Mouse (Mus musculus): ENCODE results near the gene 2410015M20Rik. TPM values are rescaled to one million over a fixed set of nuclear protein-coding genes. Genes with fewer than 3 reads are reported as not detected.
"Not testable (repeated sequence)": the region's sequence is repeated elsewhere in the genome, so short reads cannot be mapped to it uniquely, and the experiment has no call there.

2410015M20Rik gene
- polyA plus RNA-seq, 1 experiment from 2014 or later, result 143 TPM

DNA sequence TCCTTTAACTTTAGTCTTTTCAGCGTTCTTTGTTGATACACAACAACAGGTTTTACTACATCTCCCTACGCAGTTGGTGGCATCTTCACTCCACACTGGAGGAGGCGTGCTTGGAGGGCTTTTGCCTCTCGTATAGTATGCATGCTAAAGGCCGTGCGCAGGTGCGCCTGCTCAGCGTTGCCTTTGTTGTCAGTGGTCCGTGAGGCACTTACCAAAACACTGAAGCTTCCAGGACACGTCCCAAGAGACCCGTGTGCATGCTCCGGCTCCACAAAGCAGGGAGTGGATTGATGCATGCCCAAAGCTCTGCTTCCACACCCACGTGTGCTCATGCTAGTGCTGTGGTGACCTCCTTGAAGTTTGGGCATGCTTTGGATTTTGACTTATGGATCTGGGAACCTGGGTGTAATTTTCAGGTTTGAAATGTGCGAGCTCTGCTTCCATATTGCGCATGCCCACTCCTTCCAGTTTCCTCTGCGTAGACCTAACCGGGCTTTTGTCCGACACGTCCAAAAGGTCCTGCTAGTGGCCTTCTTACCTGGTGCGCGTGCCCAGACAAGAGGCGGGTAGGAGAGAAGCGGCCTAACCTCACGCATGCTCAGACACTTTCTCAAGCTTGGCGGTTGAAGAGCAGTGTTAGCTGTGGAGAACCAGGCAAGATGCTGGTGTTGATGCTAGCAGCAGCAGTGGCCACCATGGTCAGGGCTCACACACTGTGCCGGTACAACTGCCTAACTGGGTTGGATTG lies 18.1 kb upstream of the 2410015M20Rik start, which contains the start of gene Catsperd:
Gene Catsperd, plus strand, starts transcription at position 614 of the 748 bp plus-strand sequence.
- peaks cover 11% of the 10 kb centered on the region for H3K27me3 ChIP-seq
- H3K9ac ChIP-seq, result peak within 1 kb of the TSS; percentile 21; the same call in 1 of the 2 replicates
- H3K9me3 ChIP-seq (replicated peaks), result no peaks in the 10 kb centered on the region
- peaks cover 33% of the 10 kb centered on the region for H3K4me1 ChIP-seq (replicated peaks)
- peak within 1 kb of the TSS; percentile 65 for H3K27ac ChIP-seq (replicated peaks)
- peak within 1 kb of the TSS; percentile 82 for H3K4me3 ChIP-seq (replicated peaks)
- WGBS (ENCODE audit: insufficient replicate concordance), result 12% methylated on average over 26 of the region's 26 CpGs
- peaks cover 25% of the 10 kb centered on the region for H3K36me3 ChIP-seq (replicated peaks)
- peak; percentile 15 for ATAC-seq (ENCODE audit: insufficient read depth)
- H3K4me2 ChIP-seq, result peak within 1 kb of the TSS; percentile 86

- WGBS (ENCODE audit: insufficient replicate concordance), result under 1% methylated on average over 51 of the region's 51 CpGs
- Histone ChIP-seq H3K4me3 (replicated peaks) (peak within 1 kb of the TSS; percentile 82), H3K27ac (replicated peaks) (peak within 1 kb of the TSS; percentile 65), H3K9ac (peak within 1 kb of the TSS; percentile 70), H3K4me2 (peak within 1 kb of the TSS; percentile 86), H3K9me3 (replicated peaks) (no peaks in the 10 kb centered on the region), H3K36me3 (replicated peaks) (peaks cover 33% of the 10 kb centered on the region), H3K4me1 (replicated peaks) (peaks cover 33% of the 10 kb centered on the region), H3K27me3 (peaks cover 11% of the 10 kb centered on the region)
- peak; percentile 84 for ATAC-seq (ENCODE audit: insufficient read depth)
Observed at GRCm38 (mm10) chr17:56626754-56627470, 17.3 kb upstream of the 2410015M20Rik start, which contains the start of gene Lonp1. Lonp1 (minus strand) TSS chr17:56626887.

DNA sequence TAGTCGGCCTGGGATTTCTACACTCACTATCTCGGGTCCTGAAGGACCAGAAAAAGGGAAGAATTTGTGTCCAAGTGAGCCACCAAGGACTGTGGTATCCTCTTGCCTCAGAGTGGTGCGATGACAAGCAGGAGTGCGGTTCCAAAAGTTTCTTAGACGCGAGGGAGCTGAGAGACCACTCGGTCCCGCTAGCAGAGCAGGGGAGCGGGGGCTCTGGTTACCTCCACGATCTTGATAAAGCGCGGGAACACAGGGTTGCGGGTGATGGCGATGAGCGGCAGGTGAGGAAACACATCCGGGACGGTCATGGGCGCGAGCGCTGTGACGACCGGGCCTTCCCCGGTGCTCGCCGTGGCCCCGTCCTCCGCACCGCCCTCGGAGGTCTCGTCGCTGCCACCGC lies 16.7 kb upstream of the 2410015M20Rik start:
- peaks cover 11% of the 10 kb centered on the region for H3K27me3 ChIP-seq
- H3K36me3 ChIP-seq (replicated peaks), result peaks cover 38% of the 10 kb centered on the region
- H3K4me2 ChIP-seq, result peak overlapping the region; percentile 86
- H3K4me3 ChIP-seq (replicated peaks), result peak overlapping the region; percentile 82
- WGBS (ENCODE audit: insufficient replicate concordance), result 0% methylated on average over 32 of the region's 32 CpGs
- ATAC-seq (ENCODE audit: insufficient read depth), result peak; percentile 20; the same call in 1 of the 2 replicates
- H3K4me1 ChIP-seq (replicated peaks), result peaks cover 33% of the 10 kb centered on the region
- H3K9me3 ChIP-seq (replicated peaks), result no peaks in the 10 kb centered on the region
- peak overlapping the region; percentile 4; the same call in 1 of the 2 replicates for H3K27ac ChIP-seq (replicated peaks)
- H3K9ac ChIP-seq, result peak overlapping the region; percentile 70

- no peak overlapping the region for H3K27ac ChIP-seq (replicated peaks)
- H3K4me3 ChIP-seq (replicated peaks), result peak overlapping the region; percentile 82
- peaks cover 11% of the 10 kb centered on the region for H3K27me3 ChIP-seq
- H3K9ac ChIP-seq, result peak overlapping the region; percentile 70; the same call in 1 of the 2 replicates
- no peaks in the 10 kb centered on the region for H3K9me3 ChIP-seq (replicated peaks)
- WGBS (ENCODE audit: insufficient replicate concordance), result 42% methylated on average over 3 of the region's 3 CpGs
- peaks cover 33% of the 10 kb centered on the region for H3K4me1 ChIP-seq (replicated peaks)
- H3K4me2 ChIP-seq, result peak overlapping the region; percentile 86
- no peak for ATAC-seq (ENCODE audit: insufficient read depth)
- peaks cover 45% of the 10 kb centered on the region for H3K36me3 ChIP-seq (replicated peaks)
Observed at GRCm38 (mm10) chr17:56625495-56625894, 15.9 kb upstream of the 2410015M20Rik start.

GRCm38 (mm10) chr17:56617628-56618027 lies 8.1 kb upstream of the 2410015M20Rik start:
- no peak for ATAC-seq (ENCODE audit: insufficient read depth)
- H3K9me3 ChIP-seq (replicated peaks), result no peaks in the 10 kb centered on the region
- peaks cover 32% of the 10 kb centered on the region for H3K4me1 ChIP-seq (replicated peaks)
- peaks cover 82% of the 10 kb centered on the region for H3K36me3 ChIP-seq (replicated peaks)
- H3K27me3 ChIP-seq, result no peaks in the 10 kb centered on the region
- 77% methylated on average over 8 of the region's 8 CpGs for WGBS (ENCODE audit: insufficient replicate concordance)
- H3K9ac ChIP-seq, result no peak overlapping the region
- H3K4me2 ChIP-seq, result no peak overlapping the region
- no peak overlapping the region for H3K4me3 ChIP-seq (replicated peaks)
- H3K27ac ChIP-seq (replicated peaks), result no peak overlapping the region

GRCm38 (mm10) chr17:56616725-56617124 lies 7.2 kb upstream of the 2410015M20Rik start:
- Histone ChIP-seq H3K36me3 (replicated peaks) (peaks cover 73% of the 10 kb centered on the region), H3K4me2 (no peak overlapping the region), H3K4me3 (replicated peaks) (no peak overlapping the region), H3K27ac (replicated peaks) (no peak overlapping the region), H3K9me3 (replicated peaks) (no peaks in the 10 kb centered on the region), H3K27me3 (no peaks in the 10 kb centered on the region), H3K9ac (no peak overlapping the region), H3K4me1 (replicated peaks) (peaks cover 41% of the 10 kb centered on the region)
- WGBS (ENCODE audit: insufficient replicate concordance), result 75% methylated on average over 3 of the region's 3 CpGs
- no peak for ATAC-seq (ENCODE audit: insufficient read depth)

DNA sequence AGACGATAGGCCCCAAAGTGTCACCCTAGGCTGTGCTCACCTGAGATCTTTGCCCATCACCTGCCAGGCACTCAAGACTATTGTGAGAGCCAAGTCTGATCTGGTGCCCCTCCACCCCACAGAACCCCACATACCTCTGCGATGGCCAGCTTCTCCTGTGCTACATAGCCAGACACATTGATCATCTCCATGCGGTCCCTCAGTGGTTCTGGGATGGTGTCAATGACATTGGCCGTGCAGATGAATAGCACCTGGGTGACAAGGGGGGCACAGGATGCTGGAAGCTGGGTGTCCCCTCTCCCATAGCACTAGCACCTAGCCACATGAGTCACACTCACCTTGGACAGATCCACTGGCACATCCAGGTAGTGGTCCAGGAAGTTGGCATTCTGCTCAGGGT lies 6.2 kb upstream of the 2410015M20Rik start:
- no peaks in the 10 kb centered on the region for H3K27me3 ChIP-seq
- no peak overlapping the region for H3K27ac ChIP-seq (replicated peaks)
- no peak overlapping the region for H3K4me2 ChIP-seq
- 75% methylated on average over 4 of the region's 4 CpGs for WGBS (ENCODE audit: insufficient replicate concordance)
- H3K36me3 ChIP-seq (replicated peaks), result peaks cover 66% of the 10 kb centered on the region
- ATAC-seq (ENCODE audit: insufficient read depth), result no peak
- no peak overlapping the region for H3K4me3 ChIP-seq (replicated peaks)
- H3K9ac ChIP-seq, result no peak overlapping the region
- H3K4me1 ChIP-seq (replicated peaks), result peaks cover 50% of the 10 kb centered on the region
- no peaks in the 10 kb centered on the region for H3K9me3 ChIP-seq (replicated peaks)

DNA sequence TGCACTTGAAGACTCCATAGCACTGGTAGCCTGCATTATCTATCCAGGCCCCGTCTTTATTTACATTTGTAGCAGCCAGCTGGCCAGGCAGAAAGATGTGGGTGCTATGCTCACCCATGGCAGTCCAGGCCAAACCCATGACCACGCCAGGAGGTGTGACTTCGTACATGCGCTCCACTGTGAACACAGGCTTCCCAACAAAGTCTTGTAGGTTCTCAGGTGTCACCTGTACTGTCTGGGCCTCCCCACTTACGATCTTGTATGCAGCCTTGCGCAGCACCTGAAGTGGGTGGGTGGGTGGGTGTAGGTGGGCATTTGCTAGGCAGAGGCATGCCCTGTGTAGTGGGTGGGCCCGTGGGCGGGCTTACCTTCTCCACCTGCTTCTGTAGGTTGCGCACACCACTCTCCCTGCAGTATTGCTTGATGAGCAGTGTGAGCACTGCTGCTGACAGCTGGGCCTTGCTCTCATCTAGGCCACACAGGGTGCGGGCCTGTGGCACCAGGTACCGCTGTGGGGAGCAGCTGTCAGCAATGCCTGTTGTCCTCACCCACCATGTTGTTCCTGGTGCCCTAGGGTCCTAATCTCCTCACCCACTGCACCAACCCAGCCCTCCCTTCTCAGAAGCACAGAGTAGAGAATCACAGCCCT lies 5.7 kb upstream of the 2410015M20Rik start:
- 71% methylated on average over 11 of the region's 11 CpGs for WGBS (ENCODE audit: insufficient replicate concordance)
- no peaks in the 10 kb centered on the region for H3K9me3 ChIP-seq (replicated peaks)
- peak overlapping the region; percentile 69 for H3K4me3 ChIP-seq (replicated peaks)
- no peak overlapping the region for H3K27ac ChIP-seq (replicated peaks)
- H3K27me3 ChIP-seq, result no peaks in the 10 kb centered on the region
- H3K4me1 ChIP-seq (replicated peaks), result peaks cover 56% of the 10 kb centered on the region
- H3K4me2 ChIP-seq, result peak overlapping the region; percentile 75
- H3K36me3 ChIP-seq (replicated peaks), result peaks cover 61% of the 10 kb centered on the region
- peak overlapping the region; percentile 66; the same call in 1 of the 2 replicates for H3K9ac ChIP-seq
- ATAC-seq (ENCODE audit: insufficient read depth), result no peak

GRCm38 (mm10) chr17:56614391-56615135 lies 5.0 kb upstream of the 2410015M20Rik start:
- Histone ChIP-seq H3K4me1 (replicated peaks) (peaks cover 60% of the 10 kb centered on the region), H3K36me3 (replicated peaks) (peaks cover 54% of the 10 kb centered on the region)
- ATAC-seq (ENCODE audit: insufficient read depth), result no peak

GRCm38 (mm10) chr17:56613893-56614292 lies 4.3 kb upstream of the 2410015M20Rik start:
- Histone ChIP-seq H3K9ac (peak overlapping the region; percentile 66), H3K27ac (replicated peaks) (peak overlapping the region; percentile 86), H3K4me1 (replicated peaks) (peaks cover 64% of the 10 kb centered on the region), H3K4me2 (peak overlapping the region; percentile 75), H3K4me3 (replicated peaks) (peak overlapping the region; percentile 69), H3K36me3 (replicated peaks) (peaks cover 47% of the 10 kb centered on the region)
- H3K27me3 ChIP-seq; ATAC-seq (ENCODE audit: insufficient read depth); H3K9me3 ChIP-seq (replicated peaks): not testable (repeated sequence)
- WGBS (ENCODE audit: insufficient replicate concordance), result under 1% methylated on average over 26 of the region's 26 CpGs

More at GRCm38 (mm10) chr17:56614391-56615135, 5.0 kb upstream of the 2410015M20Rik start:
- Histone ChIP-seq H3K27me3 (no peaks in the 10 kb centered on the region), H3K4me3 (replicated peaks) (peak overlapping the region; percentile 69), H3K9me3 (replicated peaks) (no peaks in the 10 kb centered on the region), H3K27ac (replicated peaks) (peak overlapping the region; percentile 86), H3K9ac (peak overlapping the region; percentile 66), H3K4me2 (peak overlapping the region; percentile 75)
- WGBS (ENCODE audit: insufficient replicate concordance), result 14% methylated on average over 14 of the region's 14 CpGs
